Mouse (Mus musculus) bone marrow macrophage, adult 2 months (primary cell): ENCODE measurements around the gene Sema4c.

Experiments
- CTCF ChIP-seq: IDR thresholded peaks from 2 replicates; pipeline ENCODE4 v1.5.1; 2012; ENCODE audit warnings: low read depth, mild to moderate bottlenecking, low read length, moderate library complexity
- POLR2A ChIP-seq: IDR thresholded peaks from 2 replicates; pipeline ENCODE4 v1.6.1; 2012; ENCODE audit warnings: mild to moderate bottlenecking, low read depth, low read length, borderline replicate concordance

DNA sequence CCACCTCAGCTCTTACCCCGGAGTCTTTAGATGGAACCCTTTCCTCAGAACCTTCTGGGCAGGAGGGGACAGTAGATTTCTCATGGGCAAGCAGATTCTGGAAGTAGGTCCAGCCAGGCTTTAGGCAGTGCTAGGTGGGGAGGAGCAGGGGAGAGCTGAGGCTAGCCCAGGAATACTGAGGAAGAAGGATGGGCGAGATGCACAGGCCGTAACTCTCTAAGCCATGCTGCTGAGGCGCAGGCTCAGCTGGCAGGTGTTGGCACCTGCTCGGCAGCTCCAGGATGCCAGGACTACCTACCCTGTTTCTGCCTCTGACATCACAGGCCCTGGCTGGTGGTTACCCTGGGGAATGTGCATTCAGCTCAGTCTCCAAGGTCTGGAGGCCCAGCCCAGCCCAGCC lies 12.2 kb upstream of the Sema4c start:
- TF ChIP-seq CTCF (no peak), POLR2A (no peak)
